Mouse (Mus musculus) hindbrain, embryonic 12.5 days (tissue): ENCODE data around the gene Gm10024. TPM values are rescaled to one million over a fixed set of nuclear protein-coding genes. Genes with fewer than 3 reads are reported as not detected.
"Not testable (repeated sequence)": the region's sequence is repeated elsewhere in the genome, so short reads cannot be mapped to it uniquely, and the experiment has no call there.

Source experiments
- ATAC-seq: fragments of 200-750 bp; cut with Nextera tagmentation; 2 replicates; pipeline ENCODE4 v1.8.0; 2017; ENCODE audit warnings: moderate TSS enrichment; ENCODE audit not compliant: low FRiP score
- H3K27ac ChIP-seq: fragments of 300-500 bp; sonication (generic); 2 replicates; pipeline ENCODE4 v1.5.1; 2016; ENCODE audit warnings: mild to moderate bottlenecking
- H3K27me3 ChIP-seq: fragments of 300-500 bp; sonication (generic); 2 replicates; pipeline ENCODE4 v1.6.1; 2016; ENCODE audit warnings: mild to moderate bottlenecking
- H3K36me3 ChIP-seq: fragments of 300-500 bp; sonication (generic); 2 replicates; pipeline ENCODE4 v1.6.1; 2016; ENCODE audit warnings: mild to moderate bottlenecking
- H3K4me1 ChIP-seq: fragments of 300-500 bp; sonication (generic); 2 replicates; pipeline ENCODE4 v1.6.1; 2016
- H3K4me2 ChIP-seq: fragments of 300-500 bp; sonication (generic); replicated peaks from 2 replicates; pipeline ENCODE4 v1.6.1; 2016; ENCODE audit warnings: mild to moderate bottlenecking
- H3K4me3 ChIP-seq: fragments of 300-500 bp; sonication (generic); 2 replicates; pipeline ENCODE4 v1.5.1; 2016; ENCODE audit warnings: mild to moderate bottlenecking
- H3K9ac ChIP-seq: fragments of 300-500 bp; sonication (generic); 2 replicates; pipeline ENCODE4 v1.6.1; 2016; ENCODE audit warnings: mild to moderate bottlenecking, moderate library complexity
- H3K9me3 ChIP-seq: fragments of 300-500 bp; sonication (generic); replicated peaks from 2 replicates; pipeline ENCODE4 v1.6.1; 2016; ENCODE audit warnings: mild to moderate bottlenecking
- WGBS: fragments of 180-500 bp; shearing (Covaris S2); methylation state at CpG from one replicate; pipeline ENCODE4 v1.1.7; 2016; 5-methylcytosine and 5-hydroxymethylcytosine counted together
- polyA plus RNA-seq: library from polyadenylated mRNA; unstranded; fragments of >200 nt; fragmentation: Nextera tagmentation; extraction: Ambion mirVana; gene quantifications from 2 replicates; pipeline ENCODE4 v1.2.1, GENCODE M21; 2016

The Gm10024 gene
- polyA plus RNA-seq, 1 experiment from 2014 or later: not detected

DNA sequence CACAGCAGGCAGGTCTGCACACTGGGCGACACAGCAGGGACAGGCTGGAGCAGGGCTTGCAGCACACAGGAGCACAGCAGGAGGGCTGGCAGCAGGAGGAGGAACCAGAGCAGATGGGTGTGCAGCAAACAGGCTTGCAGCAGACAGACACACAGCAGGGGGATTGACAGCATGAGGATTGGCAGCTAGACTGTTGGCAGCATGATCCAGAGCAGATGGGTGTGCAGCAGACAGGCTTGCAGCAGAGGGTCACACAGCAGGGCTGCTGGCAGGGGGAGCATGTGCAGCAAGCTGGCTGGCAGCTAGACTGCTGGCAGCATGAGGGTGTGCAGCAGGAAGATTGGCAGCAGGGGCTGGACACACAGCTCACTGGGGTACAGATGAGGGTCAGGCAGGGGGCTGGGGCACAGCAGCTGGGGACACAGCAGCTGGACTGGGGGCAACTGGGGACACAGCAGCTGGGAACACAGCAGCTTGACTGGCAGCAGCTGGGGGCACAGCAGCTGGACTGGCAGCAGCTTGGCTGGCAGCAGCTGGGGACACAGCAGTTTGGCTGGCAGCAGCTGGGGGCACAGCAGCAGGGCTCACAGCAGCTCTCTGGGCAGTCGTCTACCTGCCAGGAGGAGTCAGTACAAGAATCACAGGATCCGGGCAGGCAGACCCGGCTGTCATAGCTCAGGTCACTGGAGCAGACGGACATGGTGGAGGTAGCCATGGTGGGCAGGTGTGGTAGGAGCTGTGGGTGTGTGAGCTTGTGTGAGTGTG lies 30.8 kb downstream of the Gm10024 start, which contains the start of gene Gm18596:
TSS of gene Gm18596 (minus strand) at position 715 of the 765 bp plus-strand sequence.
- not testable (repeated sequence) for H3K36me3 ChIP-seq, H3K4me3 ChIP-seq, H3K4me1 ChIP-seq, H3K9ac ChIP-seq, H3K27ac ChIP-seq, H3K27me3 ChIP-seq, ATAC-seq, H3K9me3 ChIP-seq, H3K4me2 ChIP-seq
- WGBS: 35% methylated on average over 5 of the region's 5 CpGs

DNA sequence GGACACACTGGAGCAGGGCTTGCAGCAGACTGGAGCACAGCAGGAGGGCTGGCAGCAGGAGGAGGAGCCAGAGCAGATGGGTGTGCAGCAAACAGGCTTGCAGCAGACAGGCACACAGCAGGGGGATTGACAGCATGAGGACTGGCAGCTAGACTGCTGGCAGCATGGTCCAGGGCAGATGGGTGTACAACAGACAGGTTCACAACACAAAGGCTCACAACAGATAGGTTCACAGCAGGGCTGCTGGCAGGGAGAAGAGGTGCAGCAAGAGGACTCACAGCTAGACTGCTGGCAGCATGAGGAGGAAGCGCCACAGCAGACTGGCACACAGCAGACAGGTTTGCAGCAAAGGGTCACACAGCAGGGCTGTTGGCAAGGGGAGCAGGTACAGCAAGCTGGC lies 39.4 kb downstream of the Gm10024 start:
- ATAC-seq, H3K4me3 ChIP-seq, H3K4me2 ChIP-seq, H3K27me3 ChIP-seq, H3K9ac ChIP-seq, H3K27ac ChIP-seq, H3K9me3 ChIP-seq, H3K4me1 ChIP-seq, H3K36me3 ChIP-seq: not testable (repeated sequence)
- 79% methylated on average over 1 of the region's 1 CpGs for WGBS

DNA sequence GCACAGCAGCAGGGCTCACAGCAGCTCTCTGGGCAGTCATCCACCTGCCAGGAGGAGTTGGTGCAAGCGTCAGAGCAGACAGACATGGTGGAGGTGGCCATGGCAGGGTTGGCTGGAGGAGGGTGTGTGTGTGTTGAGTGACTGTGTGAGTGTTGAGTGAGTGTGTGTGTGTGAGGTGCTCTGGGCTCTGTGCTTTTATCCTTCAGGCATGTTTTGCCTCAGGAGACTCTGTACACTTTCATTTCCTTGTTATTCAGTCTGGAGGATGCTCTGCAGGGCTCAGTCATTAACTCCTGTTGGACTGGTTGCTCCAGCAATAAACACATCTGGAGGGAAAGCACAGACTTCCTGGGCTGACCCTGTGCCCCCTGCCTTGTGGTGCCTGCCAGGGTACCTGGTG lies 40.0 kb downstream of the Gm10024 start, which contains the start of gene Gm9736:
TSS of gene Gm9736 (minus strand) at position 101 of the 400 bp plus-strand sequence.
- H3K9ac ChIP-seq, H3K36me3 ChIP-seq, H3K27me3 ChIP-seq, ATAC-seq, H3K9me3 ChIP-seq, H3K4me1 ChIP-seq, H3K4me2 ChIP-seq, H3K4me3 ChIP-seq, H3K27ac ChIP-seq: not testable (repeated sequence)
- WGBS: 63% methylated on average over 1 of the region's 1 CpGs

DNA sequence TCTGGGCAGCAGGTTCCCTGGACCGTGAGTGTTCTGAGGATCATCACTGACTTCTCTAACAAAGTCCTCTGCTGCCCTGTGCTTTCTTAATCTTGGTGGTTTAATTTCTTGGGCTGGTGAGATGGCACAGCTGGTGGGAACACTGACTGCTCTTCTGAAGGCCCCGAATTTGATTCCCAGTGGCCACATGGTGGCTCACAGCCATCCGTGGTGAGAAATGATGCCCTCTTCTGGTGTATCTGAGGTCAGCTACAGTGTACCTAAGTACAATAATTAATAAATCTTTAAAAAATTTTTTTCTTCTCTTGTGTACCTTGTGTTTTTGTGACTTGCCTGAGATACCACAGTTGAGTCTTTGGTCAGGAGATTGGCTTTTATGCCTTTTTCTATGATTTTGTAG lies 41.1 kb downstream of the Gm10024 start:
- ATAC-seq, H3K4me2 ChIP-seq, H3K27me3 ChIP-seq, H3K4me3 ChIP-seq, H3K4me1 ChIP-seq, H3K27ac ChIP-seq, H3K9me3 ChIP-seq, H3K9ac ChIP-seq, H3K36me3 ChIP-seq: not testable (repeated sequence)
- WGBS: 66% methylated on average over 3 of the region's 3 CpGs

DNA sequence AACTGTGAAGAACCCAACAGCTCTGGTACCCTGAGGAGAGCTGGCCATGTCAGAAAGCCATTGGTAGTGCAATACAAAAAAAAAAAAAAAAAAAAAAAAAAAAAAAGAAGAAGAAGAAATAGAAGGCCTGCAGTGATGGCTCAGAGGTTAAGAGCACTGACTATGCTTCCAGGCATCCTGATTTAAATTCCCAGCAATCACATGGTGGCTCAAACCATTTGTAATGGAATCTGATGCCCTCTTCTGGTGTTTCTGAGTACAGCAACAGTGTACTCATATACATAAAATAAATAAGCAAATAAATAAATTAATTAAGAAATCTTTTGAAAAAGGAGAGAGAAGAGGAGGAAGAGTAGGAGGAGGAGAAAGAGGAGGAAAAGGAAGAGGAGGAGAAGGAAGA lies 42.2 kb downstream of the Gm10024 start:
- Histone ChIP-seq H3K4me3 (no peak overlapping the region), H3K9ac (no peak overlapping the region), H3K27me3 (no peaks in the 10 kb centered on the region), H3K4me1 (no peaks in the 10 kb centered on the region), H3K4me2 (no peak overlapping the region), H3K27ac (no peak overlapping the region), H3K36me3 (no peaks in the 10 kb centered on the region), H3K9me3 (no peaks in the 10 kb centered on the region)
- no peak for ATAC-seq

DNA sequence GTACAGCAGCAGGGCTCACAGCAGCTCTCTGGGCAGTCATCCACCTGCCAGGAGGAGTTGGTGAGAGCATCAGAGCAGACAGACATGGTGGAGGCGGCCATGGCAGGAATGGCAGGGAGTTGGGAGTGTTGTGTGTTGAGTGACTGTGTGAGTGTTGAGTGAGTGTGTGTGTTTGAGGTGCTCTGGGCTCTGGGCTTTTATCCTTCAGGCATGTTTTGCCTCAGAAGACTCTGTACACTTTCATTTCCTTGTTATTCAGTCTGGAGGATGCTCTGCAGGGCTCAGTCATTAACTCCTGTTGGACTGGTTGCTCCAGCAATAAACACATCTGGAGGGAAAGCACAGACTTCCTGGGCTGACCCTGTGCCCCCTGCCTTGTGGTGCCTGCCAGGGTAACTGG lies 48.3 kb downstream of the Gm10024 start, which contains the start of gene Gm3233:
TSS of gene Gm3233 (minus strand) at position 101 of the 400 bp plus-strand sequence.
- H3K4me2 ChIP-seq, H3K27me3 ChIP-seq, H3K4me3 ChIP-seq, H3K27ac ChIP-seq, H3K9ac ChIP-seq, H3K4me1 ChIP-seq, H3K9me3 ChIP-seq, H3K36me3 ChIP-seq, ATAC-seq: not testable (repeated sequence)
- 67% methylated on average over 1 of the region's 1 CpGs for WGBS

Other genes starting within 250 kb of the Gm10024 start
- 47.3 and 48.0 TPM in 2 replicates for gene Fam207a, start 195.7 kb upstream of the Gm10024 start, polyA plus RNA-seq
- 0.70 and 1.6 TPM in 2 replicates for gene Itgb2, start 181.2 kb upstream of the Gm10024 start, polyA plus RNA-seq
- 77.2 and 78.8 TPM in 2 replicates for gene Pttg1ip, start 129.7 kb upstream of the Gm10024 start, polyA plus RNA-seq
- gene Sumo3, start 105.4 kb upstream of the Gm10024 start, polyA plus RNA-seq: 276 and 287 TPM in 2 replicates
- 13.2 and 13.3 TPM in 2 replicates for gene Gm49325, start 105.3 kb upstream of the Gm10024 start, polyA plus RNA-seq
- 81.6 and 82.3 TPM in 2 replicates for gene Ube2g2, start 89.2 kb upstream of the Gm10024 start, polyA plus RNA-seq
- gene Tspear, start 24.9 kb upstream of the Gm10024 start, polyA plus RNA-seq: 0.48 and 1.2 TPM in 2 replicates
- gene Gm19402, start 20.7 kb upstream of the Gm10024 start, polyA plus RNA-seq: not detected in 2 replicates
- not detected in 2 replicates for gene Gm9508, start 14.2 kb upstream of the Gm10024 start, polyA plus RNA-seq
- gene Gm10272, start 4.8 kb upstream of the Gm10024 start, polyA plus RNA-seq: not detected in 2 replicates
- gene Gm10142, start 4.3 kb downstream of the Gm10024 start, polyA plus RNA-seq: not detected in 2 replicates
- gene Krtap12-1, start 9.1 kb downstream of the Gm10024 start, polyA plus RNA-seq: not detected in 2 replicates
- not detected in 2 replicates for gene Gm10100, start 15.0 kb downstream of the Gm10024 start, polyA plus RNA-seq
- gene Gm18596, start 31.2 kb downstream of the Gm10024 start, polyA plus RNA-seq: not detected in 2 replicates
- gene Gm9736, start 39.9 kb downstream of the Gm10024 start, polyA plus RNA-seq: not detected in 2 replicates
- not detected in 2 replicates for gene Gm3233, start 48.2 kb downstream of the Gm10024 start, polyA plus RNA-seq
- not detected in 2 replicates for gene Gm3238, start 59.9 kb downstream of the Gm10024 start, polyA plus RNA-seq
- not detected in 2 replicates for gene Gm7138, start 65.5 kb downstream of the Gm10024 start, polyA plus RNA-seq
- not detected in 2 replicates for gene Gm3250, start 71.1 kb downstream of the Gm10024 start, polyA plus RNA-seq
- gene Gm7137, start 76.7 kb downstream of the Gm10024 start, polyA plus RNA-seq: not detected in 2 replicates
- gene Gm9639, start 83.6 kb downstream of the Gm10024 start, polyA plus RNA-seq: not detected in 2 replicates
- gene Gm19668, start 87.7 kb downstream of the Gm10024 start, polyA plus RNA-seq: not detected in 2 replicates
- gene Gm9507, start 100.4 kb downstream of the Gm10024 start, polyA plus RNA-seq: not detected in 2 replicates
- gene Gm2696, start 103.2 kb downstream of the Gm10024 start, polyA plus RNA-seq: 0.31 TPM in 1 of 2 replicates, not detected in the other
- gene Krtap10-4, start 115.6 kb downstream of the Gm10024 start, polyA plus RNA-seq: not detected in 2 replicates
- gene Krtap10-10, start 124.5 kb downstream of the Gm10024 start, polyA plus RNA-seq: not detected in 2 replicates
- gene Gm36176, start 135.3 kb downstream of the Gm10024 start, polyA plus RNA-seq: not detected in 2 replicates
- gene Gm10318, start 141.4 kb downstream of the Gm10024 start, polyA plus RNA-seq: not detected in 2 replicates
- not detected in 2 replicates for gene Gm3285, start 150.5 kb downstream of the Gm10024 start, polyA plus RNA-seq
- 6.8 and 7.4 TPM in 2 replicates for gene Lrrc3, start 191.1 kb downstream of the Gm10024 start, polyA plus RNA-seq